Mouse (Mus musculus) cortical plate, adult 2 months (tissue): ENCODE measurements around the gene Vwa8.

Experiments
- CTCF ChIP-seq: fragments of 200-500 bp; IDR thresholded peaks from 2 replicates; pipeline ENCODE4 v1.5.1; 2011; ENCODE audit warnings: mild to moderate bottlenecking, control low read depth, low read length; ENCODE audit not compliant: insufficient read depth; ENCODE audit errors: extremely low read depth
- POLR2A ChIP-seq: fragments of 200-500 bp; IDR thresholded peaks from 2 replicates; pipeline ENCODE4 v1.6.1; 2011; ENCODE audit warnings: mild to moderate bottlenecking, low read length, control low read depth; ENCODE audit not compliant: insufficient read depth; ENCODE audit errors: extremely low read depth

DNA sequence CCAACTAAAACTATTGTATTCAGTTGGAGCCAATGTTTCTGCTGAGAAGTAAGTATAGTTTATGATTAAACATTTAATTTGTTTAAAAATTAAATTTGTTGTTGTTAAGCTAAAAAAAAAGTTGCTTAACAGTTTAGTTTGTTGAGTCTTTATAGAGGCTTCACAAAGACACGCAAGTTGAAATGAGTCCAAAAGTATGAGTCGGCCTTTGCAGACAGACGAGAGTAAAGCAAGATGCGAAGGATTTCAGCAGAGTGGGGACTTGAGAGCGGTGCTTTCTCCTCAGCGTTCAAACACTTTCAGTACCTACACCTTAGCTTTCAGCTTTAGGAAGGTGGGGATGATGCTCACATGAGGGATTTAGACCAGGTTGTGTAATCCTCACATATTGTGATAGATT lies 85.7 kb downstream of the Vwa8 start:
- TF ChIP-seq POLR2A (no peak), CTCF (no peak)
